Mouse (Mus musculus): ENCODE data around the gene Htr7.

GRCm38 (mm10) chr19:36002476-36003445, 54.5 kb downstream of the Htr7 start:
- TF ChIP-seq CTCF (IDR thresholded peaks at IDR 0.05) (no peak), EP300 (IDR thresholded peaks at IDR 0.05; ENCODE audit: insufficient read depth, low read depth, low read length) (no peak)

Data from heart, adult 2 months (tissue).